Mouse (Mus musculus) ES-E14 (cell line): ENCODE measurements around the gene Qars. TPM values are rescaled to one million over a fixed set of nuclear protein-coding genes. Genes with fewer than 3 reads are reported as not detected.

Experiments used
- DNase-seq: peaks from one replicate; pipeline ENCODE4 v3.0.0-alpha.2; 2013; ENCODE audit warnings: low read depth, low spot score
- H3K27ac ChIP-seq: 2 replicates; pipeline ENCODE4 v1.5.1; 2012; ENCODE audit warnings: low read depth, mild to moderate bottlenecking, low read length, moderate library complexity, mixed read lengths; ENCODE audit not compliant: poor library complexity, insufficient read depth, severe bottlenecking
- H3K36me3 ChIP-seq: 2 replicates; pipeline ENCODE4 v1.6.1; 2012; ENCODE audit warnings: mild to moderate bottlenecking, low read length, moderate library complexity, mixed read lengths; ENCODE audit not compliant: control insufficient read depth, poor library complexity, insufficient read depth, severe bottlenecking
- H3K4me1 ChIP-seq, 2 experiments: fragments of 150-350 bp in 1 of 2; sonication (generic) in 1 of 2; 2 replicates each; pipeline ENCODE4 v1.6.1; 2012; ENCODE audit warnings: low read length in 2 of 2, mild to moderate bottlenecking in 1 of 2, mixed read lengths in 1 of 2; ENCODE audit not compliant: control insufficient read depth in 2 of 2, insufficient read depth in 2 of 2, poor library complexity in 1 of 2
- H3K4me3 ChIP-seq, 2 experiments: fragments of 150-350 bp in 1 of 2; sonication (generic) in 1 of 2; 2 replicates each; pipeline ENCODE4 v1.5.1; 2012; ENCODE audit warnings: low read length in 2 of 2, low read depth in 1 of 2, mild to moderate bottlenecking in 1 of 2, mixed read lengths in 1 of 2; ENCODE audit not compliant: insufficient read depth in 1 of 2, poor library complexity in 1 of 2, severe bottlenecking in 1 of 2
- H3K9ac ChIP-seq: 2 replicates; pipeline ENCODE4 v1.6.1; 2012; ENCODE audit warnings: low read depth, mild to moderate bottlenecking, low read length, mixed read lengths; ENCODE audit not compliant: poor library complexity, insufficient read depth, severe bottlenecking
- H3K9me3 ChIP-seq: fragments of 150-350 bp; sonication (generic); 2 replicates; pipeline ENCODE4 v1.6.1; 2012; ENCODE audit warnings: low read depth, mild to moderate bottlenecking, low read length; ENCODE audit not compliant: control insufficient read depth, insufficient read depth
- CHD2 ChIP-seq: IDR thresholded peaks from 2 replicates; pipeline ENCODE4 v1.6.1; 2014; ENCODE audit warnings: mild to moderate bottlenecking, low read depth, low read length, inconsistent platforms
- HCFC1 ChIP-seq: IDR thresholded peaks from 2 replicates; pipeline ENCODE4 v1.6.1; 2012; ENCODE audit warnings: low read length, inconsistent platforms, borderline replicate concordance; ENCODE audit not compliant: insufficient read depth
- MAFK ChIP-seq: IDR thresholded peaks from 2 replicates; pipeline ENCODE4 v1.6.1; 2014; ENCODE audit warnings: mild to moderate bottlenecking, low read depth, low read length, inconsistent platforms; ENCODE audit not compliant: insufficient read depth
- ZC3H11A ChIP-seq: IDR thresholded peaks from 2 replicates; pipeline ENCODE4 v1.6.1; 2012; ENCODE audit warnings: low read depth, mild to moderate bottlenecking, inconsistent platforms, low read length, borderline replicate concordance
- ZNF384 ChIP-seq: IDR thresholded peaks from 2 replicates; pipeline ENCODE4 v1.6.1; 2012; ENCODE audit warnings: low read depth, low read length, inconsistent platforms
- in situ Hi-C, 2 experiments: fragments of 600-800 bp; cut with MboI; formaldehyde crosslinking; loops; one replicate each; pipeline ENCODE4 v1.15.1; 2025; ENCODE audit warnings: low sequenced_read_pairs in 2 of 2, inconsistent platforms in 1 of 2; ENCODE audit not compliant: unreplicated experiment in 2 of 2
- total RNA-seq: library from RNA; depleted of rRNA; stranded (reverse); fragments of 300-350 nt; gene quantifications from 2 replicates; pipeline ENCODE4 v1.2.3, GENCODE M21; 2012

Qars gene
- total RNA-seq, 1 experiment = 393 TPM

DNA sequence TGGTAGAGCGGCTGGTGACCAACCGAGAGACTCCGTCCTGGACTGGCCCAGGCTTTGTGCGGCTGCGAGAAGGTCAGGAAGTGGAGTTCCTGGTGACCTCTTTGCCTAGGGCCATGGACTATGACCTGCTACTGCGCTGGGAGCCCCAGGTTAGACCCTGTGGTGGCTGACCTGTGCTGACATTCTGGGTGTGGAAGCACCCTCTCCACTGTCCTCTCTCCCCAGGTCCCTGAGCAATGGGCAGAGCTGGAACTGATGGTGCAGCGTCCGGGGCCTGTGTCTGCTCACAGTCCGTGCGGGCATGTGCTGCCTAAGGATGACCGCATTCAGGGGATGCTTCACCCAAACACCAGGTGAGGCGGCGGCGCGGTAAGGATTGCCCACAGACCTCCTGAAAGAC lies 23.5 kb upstream of the Qars start:
- peaks cover 3% of the 10 kb centered on the region; the same call in 1 of the 2 replicates for H3K36me3 ChIP-seq
- no peak overlapping the region for H3K9ac ChIP-seq
- H3K27ac ChIP-seq = no peak overlapping the region
- no peak for TF ChIP-seq MAFK
- peaks cover 3 to 13% of the 10 kb centered on the region in 2 experiments; a peak in 2 of 4 replicates for H3K4me1 ChIP-seq
- DNase-seq = no peak
- no peaks in the 10 kb centered on the region for H3K9me3 ChIP-seq
- H3K4me3 ChIP-seq = no peak overlapping the region
- in situ Hi-C loops = no loop called here

DNA sequence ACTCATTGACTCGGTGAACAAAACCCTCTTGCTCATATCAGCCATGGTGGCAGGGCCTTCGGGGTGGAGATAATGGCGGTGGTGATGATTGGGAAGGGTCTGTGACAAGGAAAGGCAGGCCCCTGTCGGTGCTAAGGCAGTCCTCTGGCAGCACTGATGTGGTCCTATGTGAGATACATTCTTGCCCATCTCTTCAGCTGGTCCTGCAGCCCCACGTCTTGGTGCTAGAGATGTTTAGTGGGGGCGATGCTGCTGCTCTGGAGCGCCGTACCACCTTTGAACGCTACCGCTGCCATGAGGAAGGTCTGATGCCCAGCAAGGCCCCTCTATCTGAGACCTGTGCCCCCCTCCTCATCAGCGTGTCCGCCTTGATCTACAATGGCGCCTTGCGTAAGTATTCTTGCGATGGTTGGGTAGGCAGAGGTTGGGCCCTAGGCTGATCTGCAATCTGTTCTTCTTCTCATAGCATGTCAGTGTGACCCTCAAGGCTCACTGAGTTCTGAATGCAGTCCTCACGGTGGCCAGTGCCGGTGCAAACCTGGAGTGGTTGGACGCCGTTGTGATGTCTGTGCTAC lies 22.1 kb upstream of the Qars start:
- TF ChIP-seq HCFC1 (no peak), ZC3H11A (no peak), MAFK (no peak), CHD2 (no peak), ZNF384 (no peak)
- in situ Hi-C loops = no loop called here
- Histone ChIP-seq H3K9ac (no peak overlapping the region), H3K27ac (no peak overlapping the region), H3K9me3 (no peaks in the 10 kb centered on the region), H3K4me1 (peaks cover 3 to 15% of the 10 kb centered on the region in 2 experiments; a peak in 3 of 4 replicates), H3K4me3 (no peak overlapping the region), H3K36me3 (peaks cover 3% of the 10 kb centered on the region; the same call in 1 of the 2 replicates)
- no peak for DNase-seq

DNA sequence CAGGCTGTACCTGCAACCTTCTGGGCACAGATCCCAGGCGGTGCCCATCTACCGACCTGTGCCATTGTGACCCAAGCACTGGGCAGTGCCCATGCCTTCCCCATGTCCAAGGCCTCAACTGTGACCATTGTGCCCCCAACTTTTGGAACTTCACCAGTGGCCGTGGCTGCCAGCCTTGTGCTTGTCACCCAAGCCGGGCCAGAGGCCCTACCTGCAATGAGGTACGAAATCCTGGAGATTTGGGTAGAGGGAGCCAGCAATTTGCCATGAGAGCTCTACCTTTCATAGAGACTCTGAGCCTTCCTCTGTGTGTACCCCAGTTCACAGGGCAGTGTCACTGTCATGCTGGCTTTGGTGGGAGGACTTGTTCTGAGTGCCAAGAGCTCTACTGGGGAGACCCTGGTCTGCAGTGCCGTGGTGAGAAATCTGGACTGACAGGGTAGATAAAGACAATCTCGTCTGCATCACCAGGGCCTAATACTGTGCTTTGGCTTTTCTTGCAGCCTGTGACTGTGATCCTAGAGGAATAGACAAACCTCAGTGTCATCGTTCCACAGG lies 20.5 kb upstream of the Qars start:
- no peak overlapping the region for H3K4me3 ChIP-seq
- peaks cover 5% of the 10 kb centered on the region; the same call in 1 of the 2 replicates for H3K36me3 ChIP-seq
- TF ChIP-seq ZC3H11A (no peak), CHD2 (no peak), ZNF384 (no peak), HCFC1 (no peak), MAFK (no peak)
- H3K9ac ChIP-seq = no peak overlapping the region
- in situ Hi-C loops = no loop called here
- no peak for DNase-seq
- no peaks in the 10 kb centered on the region for H3K9me3 ChIP-seq
- H3K27ac ChIP-seq = no peak overlapping the region
- H3K4me1 ChIP-seq = peaks cover 3 to 14% of the 10 kb centered on the region in 2 experiments; a peak in 3 of 4 replicates

DNA sequence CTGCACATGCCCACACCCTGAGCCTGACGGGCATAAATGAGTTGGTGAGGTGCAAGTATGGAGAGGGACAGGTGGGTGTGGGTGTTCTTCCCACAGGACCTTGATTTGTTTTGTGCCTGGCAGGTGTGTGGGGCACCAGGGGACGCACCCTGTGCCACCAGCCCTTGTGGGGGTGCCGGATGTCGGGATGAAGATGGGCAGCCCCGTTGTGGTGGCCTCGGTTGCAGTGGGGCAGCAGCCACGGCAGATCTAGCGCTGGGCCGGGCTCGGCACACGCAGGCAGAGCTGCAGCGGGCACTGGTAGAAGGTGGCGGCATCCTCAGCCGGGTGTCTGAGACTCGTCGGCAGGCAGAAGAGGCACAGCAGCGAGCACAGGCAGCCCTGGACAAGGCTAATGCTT lies 19.1 kb upstream of the Qars start:
- in situ Hi-C loops = no loop called here
- TF ChIP-seq ZNF384 = no peak
- TF ChIP-seq CHD2 = no peak
- TF ChIP-seq HCFC1 = no peak
- TF ChIP-seq ZC3H11A = no peak
- no peak for TF ChIP-seq MAFK
- Histone ChIP-seq H3K9me3 (no peaks in the 10 kb centered on the region), H3K27ac (no peak overlapping the region), H3K36me3 (peaks cover 12% of the 10 kb centered on the region), H3K4me3 (peak overlapping the region; percentile 14 to 18; a peak in 2 of 4 replicates), H3K4me1 (peaks cover 3 to 14% of the 10 kb centered on the region in 2 experiments; a peak in 3 of 4 replicates), H3K9ac (0 out of 2 replicates have a peak overlapping the region, but pooled peaks have one; percentile 1)
- no peak for DNase-seq
